Mouse (Mus musculus): ENCODE data around the gene Dgka. TPM values are rescaled to one million over a fixed set of nuclear protein-coding genes. Genes with fewer than 3 reads are reported as not detected.

The Dgka gene
- total RNA-seq, 1 experiment = 11.9 TPM

- no peaks in the 10 kb centered on the region for H3K9me3 ChIP-seq (ENCODE audit: control insufficient read depth, insufficient read depth, low read depth, low read length)
- H3K9ac ChIP-seq (ENCODE audit: insufficient read depth, low read depth, low read length, poor library complexity, severe bottlenecking) = peak overlapping the region; percentile 80; the same call in 1 of the 2 replicates
- in situ Hi-C loops (cut with MboI; ENCODE audit: low sequenced_read_pairs in 2 of 2, unreplicated experiment in 2 of 2) = no loop called here
- peaks cover 14 to 22% of the 10 kb centered on the region in 2 experiments for H3K4me1 ChIP-seq (ENCODE audit: control insufficient read depth in 2 of 2, insufficient read depth in 2 of 2, low read length in 2 of 2, poor library complexity in 1 of 2)
- no peak for TF ChIP-seq MAFK (IDR thresholded peaks at IDR 0.05; ENCODE audit: insufficient read depth, low read depth, low read length)
- no peak overlapping the region for H3K27ac ChIP-seq (ENCODE audit: insufficient read depth, low read depth, low read length, poor library complexity, severe bottlenecking)
- no peak for DNase-seq (ENCODE audit: low read depth, low spot score)
- H3K4me3 ChIP-seq (ENCODE audit: insufficient read depth in 1 of 2, low read depth in 1 of 2, low read length in 2 of 2, poor library complexity in 1 of 2, severe bottlenecking in 1 of 2) = peak overlapping the region; percentile 82 to 89
- no peaks in the 10 kb centered on the region for H3K36me3 ChIP-seq (ENCODE audit: control insufficient read depth, insufficient read depth, low read length, poor library complexity, severe bottlenecking)
These were observed 1.4 kb downstream of the Dgka start for GRCm38 (mm10) chr10:128743235-128743634.

GRCm38 (mm10) chr10:128742616-128743015, 2.0 kb downstream of the Dgka start:
- no peak for DNase-seq (ENCODE audit: low read depth, low spot score)
- in situ Hi-C loops (cut with MboI; ENCODE audit: low sequenced_read_pairs in 2 of 2, unreplicated experiment in 2 of 2) = no loop called here
- peak overlapping the region; percentile 82 to 89; a peak in 3 of 4 replicates for H3K4me3 ChIP-seq (ENCODE audit: insufficient read depth in 1 of 2, low read depth in 1 of 2, low read length in 2 of 2, poor library complexity in 1 of 2, severe bottlenecking in 1 of 2)
- H3K9ac ChIP-seq (ENCODE audit: insufficient read depth, low read depth, low read length, poor library complexity, severe bottlenecking) = no peak overlapping the region
- no peak for TF ChIP-seq MAFK (IDR thresholded peaks at IDR 0.05; ENCODE audit: insufficient read depth, low read depth, low read length)
- TF ChIP-seq HCFC1 (IDR thresholded peaks at IDR 0.05; ENCODE audit: borderline replicate concordance, insufficient read depth, low read length) = no peak
- H3K36me3 ChIP-seq (ENCODE audit: control insufficient read depth, insufficient read depth, low read length, poor library complexity, severe bottlenecking) = no peaks in the 10 kb centered on the region
- peaks cover 14 to 22% of the 10 kb centered on the region in 2 experiments for H3K4me1 ChIP-seq (ENCODE audit: control insufficient read depth in 2 of 2, insufficient read depth in 2 of 2, low read length in 2 of 2, poor library complexity in 1 of 2)
- H3K9me3 ChIP-seq (ENCODE audit: control insufficient read depth, insufficient read depth, low read depth, low read length) = no peaks in the 10 kb centered on the region
- no peak overlapping the region; the same call in 1 of the 2 replicates for H3K27ac ChIP-seq (ENCODE audit: insufficient read depth, low read depth, low read length, poor library complexity, severe bottlenecking)

GRCm38 (mm10) chr10:128740296-128740695, 4.4 kb downstream of the Dgka start:
- H3K9ac ChIP-seq (ENCODE audit: insufficient read depth, low read depth, low read length, poor library complexity, severe bottlenecking) = no peak overlapping the region
- H3K27ac ChIP-seq (ENCODE audit: insufficient read depth, low read depth, low read length, poor library complexity, severe bottlenecking) = no peak overlapping the region
- in situ Hi-C loops (cut with MboI; ENCODE audit: low sequenced_read_pairs in 2 of 2, unreplicated experiment in 2 of 2) = no loop called here
- TF ChIP-seq HCFC1 (IDR thresholded peaks at IDR 0.05; ENCODE audit: borderline replicate concordance, insufficient read depth, low read length) (no peak), MAFK (IDR thresholded peaks at IDR 0.05; ENCODE audit: insufficient read depth, low read depth, low read length) (no peak), ZNF384 (IDR thresholded peaks at IDR 0.05; ENCODE audit: low read depth, low read length) (no peak), ZC3H11A (IDR thresholded peaks at IDR 0.05; ENCODE audit: borderline replicate concordance, low read depth, low read length) (no peak), CHD2 (IDR thresholded peaks at IDR 0.05; ENCODE audit: low read depth, low read length) (no peak)
- peaks cover 4% of the 10 kb centered on the region; the same call in 1 of the 2 replicates for H3K36me3 ChIP-seq (ENCODE audit: control insufficient read depth, insufficient read depth, low read length, poor library complexity, severe bottlenecking)
- no peak for DNase-seq (ENCODE audit: low read depth, low spot score)
- peaks cover 15 to 23% of the 10 kb centered on the region in 2 experiments for H3K4me1 ChIP-seq (ENCODE audit: control insufficient read depth in 2 of 2, insufficient read depth in 2 of 2, low read length in 2 of 2, poor library complexity in 1 of 2)
- H3K9me3 ChIP-seq (ENCODE audit: control insufficient read depth, insufficient read depth, low read depth, low read length) = no peaks in the 10 kb centered on the region
- H3K4me3 ChIP-seq (ENCODE audit: insufficient read depth in 1 of 2, low read depth in 1 of 2, low read length in 2 of 2, poor library complexity in 1 of 2, severe bottlenecking in 1 of 2) = no peak overlapping the region

GRCm38 (mm10) chr10:128737435-128737834, 7.2 kb downstream of the Dgka start:
- DNase-seq (ENCODE audit: low read depth, low spot score) = peak; percentile 84
- no peaks in the 10 kb centered on the region for H3K9me3 ChIP-seq (ENCODE audit: control insufficient read depth, insufficient read depth, low read depth, low read length)
- no peak overlapping the region for H3K9ac ChIP-seq (ENCODE audit: insufficient read depth, low read depth, low read length, poor library complexity, severe bottlenecking)
- no peak for TF ChIP-seq ZC3H11A (IDR thresholded peaks at IDR 0.05; ENCODE audit: borderline replicate concordance, low read depth, low read length)
- TF ChIP-seq ZNF384 (IDR thresholded peaks at IDR 0.05; ENCODE audit: low read depth, low read length) = no peak
- H3K4me1 ChIP-seq (ENCODE audit: control insufficient read depth in 2 of 2, insufficient read depth in 2 of 2, low read length in 2 of 2, poor library complexity in 1 of 2) = peaks cover 9 to 15% of the 10 kb centered on the region in 2 experiments
- H3K36me3 ChIP-seq (ENCODE audit: control insufficient read depth, insufficient read depth, low read length, poor library complexity, severe bottlenecking) = peaks cover 15% of the 10 kb centered on the region
- in situ Hi-C loops (cut with MboI; ENCODE audit: low sequenced_read_pairs in 2 of 2, unreplicated experiment in 2 of 2) = loop anchor here in 1 of 2 experiments (10.0 kb wide), 1 partner anchor 157 kb away; the partner anchor contains the start of gene Gdf11
- peak overlapping the region; percentile 80; the same call in 1 of the 2 replicates for H3K27ac ChIP-seq (ENCODE audit: insufficient read depth, low read depth, low read length, poor library complexity, severe bottlenecking)
- peak overlapping the region; percentile 35 to 50 for H3K4me3 ChIP-seq (ENCODE audit: insufficient read depth in 1 of 2, low read depth in 1 of 2, low read length in 2 of 2, poor library complexity in 1 of 2, severe bottlenecking in 1 of 2)

- H3K4me1 ChIP-seq (ENCODE audit: control insufficient read depth in 2 of 2, insufficient read depth in 2 of 2, low read length in 2 of 2, poor library complexity in 1 of 2) = peaks cover 1 to 7% of the 10 kb centered on the region in 2 experiments; a peak in 3 of 4 replicates
- DNase-seq (ENCODE audit: low read depth, low spot score) = no peak
- TF ChIP-seq ZNF384 (IDR thresholded peaks at IDR 0.05; ENCODE audit: low read depth, low read length) (no peak), MAFK (IDR thresholded peaks at IDR 0.05; ENCODE audit: insufficient read depth, low read depth, low read length) (no peak), HCFC1 (IDR thresholded peaks at IDR 0.05; ENCODE audit: borderline replicate concordance, insufficient read depth, low read length) (no peak), CHD2 (IDR thresholded peaks at IDR 0.05; ENCODE audit: low read depth, low read length) (no peak), ZC3H11A (IDR thresholded peaks at IDR 0.05; ENCODE audit: borderline replicate concordance, low read depth, low read length) (no peak)
- no peak overlapping the region for H3K4me3 ChIP-seq (ENCODE audit: insufficient read depth in 1 of 2, low read depth in 1 of 2, low read length in 2 of 2, poor library complexity in 1 of 2, severe bottlenecking in 1 of 2)
- in situ Hi-C loops (cut with MboI; ENCODE audit: low sequenced_read_pairs in 2 of 2, unreplicated experiment in 2 of 2) = loop anchor here in 1 of 2 experiments (10.0 kb wide), 1 partner anchor 163 kb away; the partner anchor contains the start of gene Gdf11
- no peak overlapping the region for H3K9ac ChIP-seq (ENCODE audit: insufficient read depth, low read depth, low read length, poor library complexity, severe bottlenecking)
- H3K36me3 ChIP-seq (ENCODE audit: control insufficient read depth, insufficient read depth, low read length, poor library complexity, severe bottlenecking) = peaks cover 29% of the 10 kb centered on the region
- H3K27ac ChIP-seq (ENCODE audit: insufficient read depth, low read depth, low read length, poor library complexity, severe bottlenecking) = no peak overlapping the region
- H3K9me3 ChIP-seq (ENCODE audit: control insufficient read depth, insufficient read depth, low read depth, low read length) = no peaks in the 10 kb centered on the region
These were observed 12.7 kb downstream of the Dgka start for GRCm38 (mm10) chr10:128731992-128732391.

Measured in ES-E14 (cell line).